Mouse (Mus musculus): ENCODE data around the gene Spon1.

DNA sequence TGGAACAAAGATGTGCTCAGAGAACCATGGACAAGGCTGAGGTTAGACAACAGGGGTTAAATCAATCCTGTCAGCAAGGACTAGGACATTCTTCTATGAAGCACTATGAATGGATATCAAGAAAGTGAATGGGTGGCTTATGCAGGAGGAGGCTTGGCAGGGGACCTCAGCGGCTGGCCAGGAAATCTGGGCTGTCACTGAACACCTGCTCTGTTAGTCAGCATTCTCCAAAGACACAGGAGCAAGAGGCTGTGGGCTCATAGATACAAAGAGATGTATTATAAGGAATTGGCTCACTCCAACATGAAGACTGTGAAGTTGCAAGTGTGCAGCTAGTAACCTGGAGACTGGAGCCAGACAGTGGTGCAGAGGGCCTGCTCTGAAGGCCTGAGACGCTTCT lies 154.3 kb downstream of the Spon1 start:
- no peak for TF ChIP-seq CTCF (IDR thresholded peaks at IDR 0.05; ENCODE audit: low read depth, low read length)
- no peak for TF ChIP-seq POLR2A (IDR thresholded peaks at IDR 0.05; ENCODE audit: borderline replicate concordance, low read depth, low read length)

Measured in bone marrow macrophage, adult 2 months (primary cell).